10 mouse cellular contexts compared by ENCODE assay signal in the genomic region with DNA sequence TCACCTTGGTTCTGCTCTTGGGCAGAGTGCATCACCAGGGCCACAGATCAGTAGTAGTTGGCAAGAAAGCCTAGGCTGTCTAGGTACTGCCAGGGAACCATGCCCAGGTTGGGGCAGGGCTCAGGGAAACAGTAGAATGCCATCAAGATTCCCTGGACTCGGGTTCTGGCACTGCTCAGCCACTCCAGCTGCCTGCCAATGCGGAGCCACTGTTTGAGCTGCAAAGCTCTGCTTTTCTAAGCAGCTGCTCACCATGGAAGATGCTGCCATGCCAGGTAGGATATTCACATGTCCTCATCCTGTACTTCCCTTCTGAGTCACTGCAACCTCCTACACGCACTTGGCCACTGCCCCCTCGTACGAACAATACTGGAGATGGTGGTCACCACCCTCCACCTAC. TPM values are rescaled to one million over a fixed set of nuclear protein-coding genes. Genes with fewer than 3 reads are reported as not detected.
DNase-seq lines count a peak whose midpoint lies in the region; ATAC-seq and TF ChIP-seq lines count a peak whose summit lies in the region.
"Had no signal": no experiment of that assay in that cellular context is flagged by ENCODE, and none has a peak within 500 bp of the region (broad histone marks: within the 10 kb centered on the region; RNA-seq: fewer than 3 reads in every experiment).

No protein-coding gene starts in this region.

- ATAC-seq in forebrain, embryonic 11.5 days (replicated peaks; ENCODE audit: low FRiP score) = no peak

- no peak for TF ChIP-seq CTCF in liver, adult 2 months (IDR thresholded peaks at IDR 0.05; ENCODE audit: low read depth, low read length)

- peak overlapping the region; percentile 35; the same call in 1 of the 2 replicates for H3K27ac ChIP-seq in liver, adult 2 months (replicated peaks; ENCODE audit: insufficient read depth, low read depth, low read length)
- H3K27ac ChIP-seq in forebrain, embryonic 11.5 days (ENCODE audit: low read depth, low read length) = no peak overlapping the region

- no peaks in the 10 kb centered on the region for H3K9me3 ChIP-seq in forebrain, embryonic 11.5 days (ENCODE audit: control insufficient read depth, low read length)

- H3K36me3 ChIP-seq in liver, adult 2 months (ENCODE audit: control insufficient read depth, insufficient read depth, low read length) = no peaks in the 10 kb centered on the region
- no peaks in the 10 kb centered on the region for H3K36me3 ChIP-seq in forebrain, embryonic 11.5 days (ENCODE audit: control insufficient read depth, insufficient read depth, low read length)

- peaks cover 51% of the 10 kb centered on the region for H3K79me2 ChIP-seq in liver, adult 2 months (ENCODE audit: control insufficient read depth, insufficient read depth, low read length)

- no peak for TF ChIP-seq POLR2A in liver, adult 2 months (IDR thresholded peaks at IDR 0.05; ENCODE audit: extremely low read depth, insufficient read depth, low read length)

- no peak overlapping the region for H3K4me2 ChIP-seq in forebrain, embryonic 11.5 days (ENCODE audit: low read depth, low read length, severe bottlenecking)

- H3K4me1 ChIP-seq in liver, adult 2 months (ENCODE audit: control insufficient read depth, insufficient read depth, low read length) = peaks cover 22% of the 10 kb centered on the region
- H3K4me1 ChIP-seq in forebrain, embryonic 11.5 days (replicated peaks; ENCODE audit: control insufficient read depth, insufficient read depth, low read length) = peaks cover 6% of the 10 kb centered on the region; the same call in 1 of the 2 replicates

- intact Hi-C loops in gastrocnemius, postnatal 14 days (cut with DNase I; ENCODE audit: low total_unique reads) = no loop called here

- H3K27me3 ChIP-seq in liver, adult 2 months (ENCODE audit: control insufficient read depth, insufficient read depth, low read length) = no peaks in the 10 kb centered on the region
- H3K27me3 ChIP-seq in forebrain, embryonic 11.5 days (ENCODE audit: control insufficient read depth, insufficient read depth, low read length) = no peaks in the 10 kb centered on the region

- peak; percentile 60 for DNase-seq in adrenal gland, postnatal 14 days
- DNase-seq in adrenal gland, adult 8-10 months = no peak
- peak; percentile 94 for DNase-seq in liver, adult 2 months (ENCODE audit: extremely low read depth, low read depth, low spot score)
- DNase-seq in liver = no peak
- DNase-seq in gastrocnemius, postnatal 14 days = peak; percentile 56
- DNase-seq in kidney, postnatal 36 days = peak; percentile 57 to 70
- DNase-seq in layer of hippocampus, adult 9-11 months = no peak
- no peak for DNase-seq in forebrain, embryonic 11.5 days (ENCODE audit: low spot score)

- WGBS in liver, adult 2 months = 56% methylated on average over 5 of the region's 5 CpGs
- WGBS in forebrain, embryonic 11.5 days = 93% methylated on average over 5 of the region's 5 CpGs

- H3K4me3 ChIP-seq in liver, adult 2 months (ENCODE audit: insufficient read depth, low read depth, low read length) = no peak overlapping the region
- no peak overlapping the region for H3K4me3 ChIP-seq in forebrain, embryonic 11.5 days (ENCODE audit: low read depth, low read length)

- H3K9ac ChIP-seq in liver, adult 2 months (ENCODE audit: low read depth, low read length) = no peak overlapping the region
- H3K9ac ChIP-seq in forebrain, embryonic 11.5 days (ENCODE audit: low read length) = no peak overlapping the region

RNA-seq across cellular contexts. Expression of a gene that starts 4.7 kb away (rescaled TPM):
- 18.8 and 23.8 TPM in 2 replicates for total RNA-seq in adrenal gland, postnatal 14 days (2021)
- total RNA-seq in adrenal gland, adult 8-10 months (2022) = 10 to 100 TPM; 20.1 to 34.6 (median 24.9) TPM
- total RNA-seq in liver, adult 2 months (2014; rRNA removed) = 1.8 and 3.0 TPM in 2 replicates
- polyA plus RNA-seq in liver, adult 2 months (2012; rRNA removed) = 16.8 and 23.3 TPM in 2 replicates
- total RNA-seq in gastrocnemius, postnatal 14 days (2021) = 1 to 10 TPM; 4.3 to 5.9 TPM
- 31.4 and 33.1 TPM in 2 replicates for polyA plus RNA-seq in forebrain, embryonic 11.5 days (2014; fragmentation: Nextera tagmentation; extraction: Ambion mirVana)

RNA-seq across cellular contexts. Expression of a gene that starts 28.5 kb away (rescaled TPM):
- total RNA-seq in adrenal gland, postnatal 14 days (2021) = not detected in 2 replicates
- not detected for total RNA-seq in adrenal gland, adult 8-10 months (2022)
- total RNA-seq in liver, adult 2 months (2014; rRNA removed) = not detected in 2 replicates
- polyA plus RNA-seq in liver, adult 2 months (2012; rRNA removed) = not detected in 2 replicates
- total RNA-seq in gastrocnemius, postnatal 14 days (2021) = not detected
- polyA plus RNA-seq in forebrain, embryonic 11.5 days (2014; fragmentation: Nextera tagmentation; extraction: Ambion mirVana) = not detected in 2 replicates
- polyA plus RNA-seq: heart, embryonic 14.5 days had no signal

RNA-seq across cellular contexts. Expression of a gene that starts 36.1 kb away (rescaled TPM):
- 0.15 TPM in 1 of 2 replicates, not detected in the other for total RNA-seq in adrenal gland, postnatal 14 days (2021)
- not detected for total RNA-seq in adrenal gland, adult 8-10 months (2022)
- total RNA-seq in liver, adult 2 months (2014; rRNA removed) = 1.2 TPM in 1 of 2 replicates, not detected in the other
- 0.04 TPM in 1 of 2 replicates, not detected in the other for polyA plus RNA-seq in liver, adult 2 months (2012; rRNA removed)
- total RNA-seq in gastrocnemius, postnatal 14 days (2021) = not detected
- 0.24 and 0.59 TPM in 2 replicates for polyA plus RNA-seq in forebrain, embryonic 11.5 days (2014; fragmentation: Nextera tagmentation; extraction: Ambion mirVana)
- total RNA-seq: left cerebral cortex, postnatal 14 days had no signal
- polyA plus RNA-seq: heart, embryonic 14.5 days had no signal

RNA-seq across cellular contexts. Expression of a gene that starts 36.1 kb away (rescaled TPM):
- 112 and 122 TPM in 2 replicates for total RNA-seq in adrenal gland, postnatal 14 days (2021)
- 100 to 1,000 TPM; 101 to 126 (median 111) TPM for total RNA-seq in adrenal gland, adult 8-10 months (2022)
- 11.5 and 16.0 TPM in 2 replicates for total RNA-seq in liver, adult 2 months (2014; rRNA removed)
- 51.6 and 52.5 TPM in 2 replicates for polyA plus RNA-seq in liver, adult 2 months (2012; rRNA removed)
- total RNA-seq in gastrocnemius, postnatal 14 days (2021) = 10 to 100 TPM; 29.8 to 30.2 TPM
- 65.2 and 67.1 TPM in 2 replicates for polyA plus RNA-seq in forebrain, embryonic 11.5 days (2014; fragmentation: Nextera tagmentation; extraction: Ambion mirVana)

Comparison
In these comparisons a context has a peak if more than half of its experiments do, and no peak if none do; other contexts are left out.
1. DNase-seq: peak in adrenal gland, postnatal 14 days (single experiment), liver, adult 2 months (single experiment), gastrocnemius, postnatal 14 days (single experiment) and kidney, postnatal 36 days (2 of 2); none in adrenal gland, adult 8-10 months (single experiment), liver (single experiment), layer of hippocampus, adult 9-11 months (single experiment) and forebrain, embryonic 11.5 days (single experiment).